Mouse (Mus musculus) forebrain, embryonic 11.5 days (tissue): ENCODE results near the gene Tada1. TPM values are rescaled to one million over a fixed set of nuclear protein-coding genes. Genes with fewer than 3 reads are reported as not detected.

ENCODE experiments used
- polyA plus RNA-seq: library from polyadenylated mRNA; unstranded; fragments of >200 nt; fragmentation: Nextera tagmentation; extraction: Ambion mirVana; gene quantifications from 2 replicates; pipeline ENCODE4 v1.2.1, GENCODE M21; 2014

Tada1 gene
- polyA plus RNA-seq, 1 experiment from 2014 or later = 64.0 TPM

Other genes with a start within 250 kb of the Tada1 start
- 0.12 and 0.20 TPM in 2 replicates for gene Gpa33, start 248.9 kb upstream of the Tada1 start, polyA plus RNA-seq
- gene Mael, start 140.3 kb upstream of the Tada1 start, polyA plus RNA-seq = not detected in 2 replicates
- gene Ildr2, start 125.0 kb upstream of the Tada1 start, polyA plus RNA-seq = 10.8 and 10.9 TPM in 2 replicates
- gene Pogk, start 30.8 kb downstream of the Tada1 start, polyA plus RNA-seq = 46.7 and 49.5 TPM in 2 replicates
- not detected in 2 replicates for gene Gm4846, start 118.5 kb downstream of the Tada1 start, polyA plus RNA-seq